Mouse (Mus musculus) thymus, adult 2 months (tissue): ENCODE results near the gene Ubr2.

Experiments used
- CTCF ChIP-seq: fragments of 200-500 bp; IDR thresholded peaks from 2 replicates; pipeline ENCODE4 v1.5.1; 2012; ENCODE audit warnings: mild to moderate bottlenecking, control low read depth, low read length, moderate library complexity, borderline replicate concordance; ENCODE audit not compliant: control insufficient read depth, poor library complexity, insufficient read depth; ENCODE audit errors: extremely low read depth
- POLR2A ChIP-seq: fragments of 200-500 bp; IDR thresholded peaks from 2 replicates; pipeline ENCODE4 v1.6.1; 2012; ENCODE audit warnings: mild to moderate bottlenecking, low read length, control low read depth, moderate library complexity; ENCODE audit not compliant: control insufficient read depth, poor library complexity, insufficient read depth; ENCODE audit errors: extremely low read depth

DNA sequence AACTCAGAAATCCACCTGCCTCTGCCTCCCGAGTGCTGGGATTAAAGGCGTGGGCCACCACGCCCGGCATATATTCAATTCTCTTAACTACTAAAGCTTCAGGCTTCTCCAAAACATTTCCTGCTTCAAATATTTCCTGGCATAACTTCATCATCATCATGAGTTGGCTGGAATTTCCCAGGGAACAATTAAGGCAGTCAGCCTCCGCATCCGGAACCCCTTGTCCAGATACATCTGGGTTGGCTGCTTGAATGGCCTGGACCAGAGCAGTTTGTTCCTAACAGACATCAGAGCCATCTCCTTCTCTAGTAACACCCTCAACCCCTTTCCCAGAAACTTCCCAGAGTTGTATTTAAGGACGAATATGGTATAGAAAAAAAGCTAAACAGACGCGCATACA, 114.9 kb downstream of the Ubr2 start:
- no peak for TF ChIP-seq CTCF
- TF ChIP-seq POLR2A = no peak
